Mouse (Mus musculus): ENCODE data around the gene Rhox2h.
"Not testable (repeated sequence)": the region's sequence is repeated elsewhere in the genome, so short reads cannot be mapped to it uniquely, and the experiment has no call there.

The Rhox2h gene

GRCm38 (mm10) chrX:37673177-37673576 is at the start of gene Rhox2h:
Gene Rhox2h (minus strand): TSS chrX:37673277.
- not testable (repeated sequence) for DNase-seq (ENCODE audit: low spot score in 2 of 2)

- DNase-seq (ENCODE audit: low spot score in 2 of 2): no peak
Measured at GRCm38 (mm10) chrX:37701821-37702387, 28.8 kb upstream of the Rhox2h start.

- DNase-seq (ENCODE audit: low spot score in 2 of 2): no peak
Measured at GRCm38 (mm10) chrX:37692261-37692660, 19.2 kb upstream of the Rhox2h start.

GRCm38 (mm10) chrX:37683031-37683715 is 10.1 kb upstream of the Rhox2h start:
- DNase-seq (ENCODE audit: low spot score in 2 of 2): no peak

GRCm38 (mm10) chrX:37668664-37669063 is 4.4 kb downstream of the Rhox2h start, which contains the start of gene Rhox3h:
Gene Rhox3h (minus strand): TSS chrX:37668764.
- DNase-seq (ENCODE audit: low spot score in 2 of 2): not testable (repeated sequence)

GRCm38 (mm10) chrX:37651227-37651626 is 21.9 kb downstream of the Rhox2h start, which contains the start of gene Rhox4g:
Gene Rhox4g (minus strand): TSS chrX:37651327.
- DNase-seq (ENCODE audit: low spot score in 2 of 2): not testable (repeated sequence)

GRCm38 (mm10) chrX:37643370-37643769 is 29.7 kb downstream of the Rhox2h start, which contains the start of gene Rhox2g:
Gene Rhox2g (minus strand): TSS chrX:37643470.
- DNase-seq (ENCODE audit: low spot score in 2 of 2): not testable (repeated sequence)

- DNase-seq (ENCODE audit: low spot score in 2 of 2): not testable (repeated sequence)
Measured at GRCm38 (mm10) chrX:37628512-37628911, 44.6 kb downstream of the Rhox2h start, which contains the start of gene Rhox3g. Gene Rhox3g (minus strand): TSS chrX:37628612.
